Mouse (Mus musculus): ENCODE results near the gene Pla2g4d. TPM values are rescaled to one million over a fixed set of nuclear protein-coding genes. Genes with fewer than 3 reads are reported as not detected.

The Pla2g4d gene
- polyA plus RNA-seq (2014; fragmentation: Nextera tagmentation; extraction: Ambion mirVana), result 0.07 TPM in 1 of 2 replicates, not detected in the other

- WGBS, result 69% methylated on average over 5 of the region's 5 CpGs
- no peak within 1 kb of the TSS for H3K9ac ChIP-seq (ENCODE audit: low read length)
- ATAC-seq (ENCODE audit: insufficient read depth, low FRiP score, low TSS enrichment) (no peak), DNase-seq (ENCODE audit: low spot score) (no peak)
- H3K9me3 ChIP-seq (ENCODE audit: control insufficient read depth, low read length), result no peaks in the 10 kb centered on the region
- no peak within 1 kb of the TSS for H3K4me3 ChIP-seq (ENCODE audit: low read depth, low read length)
- H3K4me2 ChIP-seq (ENCODE audit: low read depth), result no peak within 1 kb of the TSS
- H3K27ac ChIP-seq (ENCODE audit: low read depth, low read length), result no peak within 1 kb of the TSS
- no peaks in the 10 kb centered on the region for H3K27me3 ChIP-seq (ENCODE audit: control insufficient read depth, insufficient read depth, low read length)
- H3K36me3 ChIP-seq (ENCODE audit: control insufficient read depth, insufficient read depth, low read length), result no peaks in the 10 kb centered on the region
- H3K4me1 ChIP-seq (ENCODE audit: control insufficient read depth, insufficient read depth, low read length), result no peaks in the 10 kb centered on the region
Observed at GRCm38 (mm10) chr2:120288995-120289394, at the start of gene Pla2g4d. TSS of gene Pla2g4d (minus strand) at chr2:120289197.

GRCm38 (mm10) chr2:120337886-120338285, 48.9 kb upstream of the Pla2g4d start:
- no peaks in the 10 kb centered on the region for H3K9me3 ChIP-seq (ENCODE audit: control insufficient read depth, low read length)
- no peak overlapping the region for H3K4me2 ChIP-seq (ENCODE audit: low read depth)
- no peaks in the 10 kb centered on the region for H3K27me3 ChIP-seq (ENCODE audit: control insufficient read depth, insufficient read depth, low read length)
- H3K4me1 ChIP-seq (ENCODE audit: control insufficient read depth, insufficient read depth, low read length), result no peaks in the 10 kb centered on the region
- peaks cover 8% of the 10 kb centered on the region for H3K36me3 ChIP-seq (ENCODE audit: control insufficient read depth, insufficient read depth, low read length)
- DNase-seq (ENCODE audit: low spot score) (no peak), ATAC-seq (ENCODE audit: insufficient read depth, low FRiP score, low TSS enrichment) (no peak)
- H3K27ac ChIP-seq (ENCODE audit: low read depth, low read length), result no peak overlapping the region
- no peak overlapping the region for H3K4me3 ChIP-seq (ENCODE audit: low read depth, low read length)
- no peak overlapping the region for H3K9ac ChIP-seq (ENCODE audit: low read length)
- 92% methylated on average over 2 of the region's 2 CpGs for WGBS

- Histone ChIP-seq H3K9me3 (ENCODE audit: control insufficient read depth, low read length) (no peaks in the 10 kb centered on the region), H3K4me2 (ENCODE audit: low read depth) (no peak overlapping the region), H3K4me3 (ENCODE audit: low read depth, low read length) (no peak overlapping the region), H3K27ac (ENCODE audit: low read depth, low read length) (no peak overlapping the region), H3K36me3 (ENCODE audit: control insufficient read depth, insufficient read depth, low read length) (peaks cover 15% of the 10 kb centered on the region), H3K9ac (ENCODE audit: low read length) (no peak overlapping the region), H3K27me3 (ENCODE audit: control insufficient read depth, insufficient read depth, low read length) (no peaks in the 10 kb centered on the region), H3K4me1 (ENCODE audit: control insufficient read depth, insufficient read depth, low read length) (no peaks in the 10 kb centered on the region)
- ATAC-seq (ENCODE audit: insufficient read depth, low FRiP score, low TSS enrichment) (no peak), DNase-seq (ENCODE audit: low spot score) (no peak)
- 87% methylated on average over 4 of the region's 4 CpGs for WGBS
Observed at GRCm38 (mm10) chr2:120331575-120331974, 42.6 kb upstream of the Pla2g4d start.

- Histone ChIP-seq H3K9ac (ENCODE audit: low read length) (no peak overlapping the region), H3K4me2 (ENCODE audit: low read depth) (no peak overlapping the region), H3K4me1 (ENCODE audit: control insufficient read depth, insufficient read depth, low read length) (no peaks in the 10 kb centered on the region), H3K27me3 (ENCODE audit: control insufficient read depth, insufficient read depth, low read length) (no peaks in the 10 kb centered on the region), H3K4me3 (ENCODE audit: low read depth, low read length) (no peak overlapping the region), H3K36me3 (ENCODE audit: control insufficient read depth, insufficient read depth, low read length) (peaks cover 2% of the 10 kb centered on the region; the same call in 1 of the 2 replicates), H3K9me3 (ENCODE audit: control insufficient read depth, low read length) (no peaks in the 10 kb centered on the region), H3K27ac (ENCODE audit: low read depth, low read length) (no peak overlapping the region)
- DNase-seq (ENCODE audit: low spot score) (no peak), ATAC-seq (ENCODE audit: insufficient read depth, low FRiP score, low TSS enrichment) (no peak)
- 78% methylated on average over 4 of the region's 4 CpGs for WGBS
Observed at GRCm38 (mm10) chr2:120315077-120315476, 26.1 kb upstream of the Pla2g4d start.

GRCm38 (mm10) chr2:120314487-120314886, 25.5 kb upstream of the Pla2g4d start:
- WGBS, result 87% methylated on average over 4 of the region's 4 CpGs
- no peaks in the 10 kb centered on the region for H3K9me3 ChIP-seq (ENCODE audit: control insufficient read depth, low read length)
- peaks cover 2% of the 10 kb centered on the region; the same call in 1 of the 2 replicates for H3K36me3 ChIP-seq (ENCODE audit: control insufficient read depth, insufficient read depth, low read length)
- no peak for DNase-seq (ENCODE audit: low spot score)
- no peak overlapping the region for H3K9ac ChIP-seq (ENCODE audit: low read length)
- H3K4me1 ChIP-seq (ENCODE audit: control insufficient read depth, insufficient read depth, low read length), result no peaks in the 10 kb centered on the region
- no peak for ATAC-seq (ENCODE audit: insufficient read depth, low FRiP score, low TSS enrichment)
- no peak overlapping the region for H3K27ac ChIP-seq (ENCODE audit: low read depth, low read length)
- no peak overlapping the region for H3K4me3 ChIP-seq (ENCODE audit: low read depth, low read length)
- H3K27me3 ChIP-seq (ENCODE audit: control insufficient read depth, insufficient read depth, low read length), result no peaks in the 10 kb centered on the region
- H3K4me2 ChIP-seq (ENCODE audit: low read depth), result no peak overlapping the region

- ATAC-seq (ENCODE audit: insufficient read depth, low FRiP score, low TSS enrichment) (no peak), DNase-seq (ENCODE audit: low spot score) (no peak)
- H3K27ac ChIP-seq (ENCODE audit: low read depth, low read length), result no peak within 1 kb of the TSS
- no peaks in the 10 kb centered on the region for H3K27me3 ChIP-seq (ENCODE audit: control insufficient read depth, insufficient read depth, low read length)
- WGBS, result 52% methylated on average over 3 of the region's 3 CpGs
- H3K9ac ChIP-seq (ENCODE audit: low read length), result no peak within 1 kb of the TSS
- H3K4me3 ChIP-seq (ENCODE audit: low read depth, low read length), result no peak within 1 kb of the TSS
- peaks cover 2% of the 10 kb centered on the region; the same call in 1 of the 2 replicates for H3K36me3 ChIP-seq (ENCODE audit: control insufficient read depth, insufficient read depth, low read length)
- H3K9me3 ChIP-seq (ENCODE audit: control insufficient read depth, low read length), result no peaks in the 10 kb centered on the region
- no peak within 1 kb of the TSS for H3K4me2 ChIP-seq (ENCODE audit: low read depth)
- H3K4me1 ChIP-seq (ENCODE audit: control insufficient read depth, insufficient read depth, low read length), result no peaks in the 10 kb centered on the region
Observed at GRCm38 (mm10) chr2:120313976-120314375, 25.0 kb upstream of the Pla2g4d start, which contains the start of gene Pla2g4f. TSS of gene Pla2g4f (minus strand) at chr2:120314165.

GRCm38 (mm10) chr2:120312276-120312825, 23.4 kb upstream of the Pla2g4d start:
- Histone ChIP-seq H3K4me3 (ENCODE audit: low read depth, low read length) (no peak overlapping the region), H3K4me2 (ENCODE audit: low read depth) (no peak overlapping the region), H3K27ac (ENCODE audit: low read depth, low read length) (no peak overlapping the region), H3K4me1 (ENCODE audit: control insufficient read depth, insufficient read depth, low read length) (no peaks in the 10 kb centered on the region), H3K36me3 (ENCODE audit: control insufficient read depth, insufficient read depth, low read length) (no peaks in the 10 kb centered on the region), H3K9ac (ENCODE audit: low read length) (no peak overlapping the region), H3K9me3 (ENCODE audit: control insufficient read depth, low read length) (no peaks in the 10 kb centered on the region), H3K27me3 (ENCODE audit: control insufficient read depth, insufficient read depth, low read length) (no peaks in the 10 kb centered on the region)
- ATAC-seq (ENCODE audit: insufficient read depth, low FRiP score, low TSS enrichment) (no peak), DNase-seq (ENCODE audit: low spot score) (no peak)
- WGBS, result 83% methylated on average over 7 of the region's 7 CpGs

- Histone ChIP-seq H3K27ac (ENCODE audit: low read depth, low read length) (no peak overlapping the region), H3K36me3 (ENCODE audit: control insufficient read depth, insufficient read depth, low read length) (no peaks in the 10 kb centered on the region), H3K27me3 (ENCODE audit: control insufficient read depth, insufficient read depth, low read length) (no peaks in the 10 kb centered on the region), H3K4me2 (ENCODE audit: low read depth) (no peak overlapping the region), H3K9me3 (ENCODE audit: control insufficient read depth, low read length) (no peaks in the 10 kb centered on the region), H3K4me1 (ENCODE audit: control insufficient read depth, insufficient read depth, low read length) (no peaks in the 10 kb centered on the region), H3K4me3 (ENCODE audit: low read depth, low read length) (no peak overlapping the region), H3K9ac (ENCODE audit: low read length) (no peak overlapping the region)
- DNase-seq (ENCODE audit: low spot score) (no peak), ATAC-seq (ENCODE audit: insufficient read depth, low FRiP score, low TSS enrichment) (no peak)
- WGBS, result 27% methylated on average over 3 of the region's 3 CpGs
Observed at GRCm38 (mm10) chr2:120304113-120304512, 15.1 kb upstream of the Pla2g4d start.

GRCm38 (mm10) chr2:120301076-120301475, 12.1 kb upstream of the Pla2g4d start:
- no peak overlapping the region for H3K27ac ChIP-seq (ENCODE audit: low read depth, low read length)
- no peaks in the 10 kb centered on the region for H3K9me3 ChIP-seq (ENCODE audit: control insufficient read depth, low read length)
- H3K36me3 ChIP-seq (ENCODE audit: control insufficient read depth, insufficient read depth, low read length), result no peaks in the 10 kb centered on the region
- H3K9ac ChIP-seq (ENCODE audit: low read length), result no peak overlapping the region
- no peak overlapping the region for H3K4me2 ChIP-seq (ENCODE audit: low read depth)
- H3K4me3 ChIP-seq (ENCODE audit: low read depth, low read length), result no peak overlapping the region
- H3K4me1 ChIP-seq (ENCODE audit: control insufficient read depth, insufficient read depth, low read length), result no peaks in the 10 kb centered on the region
- ATAC-seq (ENCODE audit: insufficient read depth, low FRiP score, low TSS enrichment), result no peak
- H3K27me3 ChIP-seq (ENCODE audit: control insufficient read depth, insufficient read depth, low read length), result no peaks in the 10 kb centered on the region
- DNase-seq (ENCODE audit: low spot score), result no peak
- WGBS, result 93% methylated on average over 6 of the region's 6 CpGs
